Mouse (Mus musculus): ENCODE data around the gene Atxn7l1.
"Not testable (repeated sequence)": the region's sequence is repeated elsewhere in the genome, so short reads cannot be mapped to it uniquely, and the experiment has no call there.

Gene Atxn7l1

GRCm38 (mm10) chr12:33153850-33154249 lies 6.4 kb downstream of the Atxn7l1 start:
- DNase-seq = no peak

DNA sequence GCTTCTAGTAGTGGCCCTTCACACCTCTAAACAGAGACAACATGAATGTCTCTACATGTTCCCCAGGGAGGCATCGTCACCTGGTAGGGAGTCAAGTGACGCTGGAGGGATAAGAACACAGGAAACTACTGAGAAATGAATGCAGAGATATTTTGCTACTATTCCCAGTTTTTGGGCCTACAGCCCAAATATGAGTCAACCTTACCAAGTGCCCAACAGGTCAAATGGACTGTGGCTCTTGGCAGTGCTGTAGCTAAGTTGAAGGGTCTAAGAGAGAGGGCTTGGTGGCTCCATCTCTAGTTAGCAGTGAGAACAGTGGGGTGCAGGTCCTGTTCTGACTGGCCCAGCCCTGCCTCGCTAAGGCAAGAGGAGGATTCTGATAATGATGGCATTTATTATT lies 7.2 kb downstream of the Atxn7l1 start:
- no peak for DNase-seq

DNA sequence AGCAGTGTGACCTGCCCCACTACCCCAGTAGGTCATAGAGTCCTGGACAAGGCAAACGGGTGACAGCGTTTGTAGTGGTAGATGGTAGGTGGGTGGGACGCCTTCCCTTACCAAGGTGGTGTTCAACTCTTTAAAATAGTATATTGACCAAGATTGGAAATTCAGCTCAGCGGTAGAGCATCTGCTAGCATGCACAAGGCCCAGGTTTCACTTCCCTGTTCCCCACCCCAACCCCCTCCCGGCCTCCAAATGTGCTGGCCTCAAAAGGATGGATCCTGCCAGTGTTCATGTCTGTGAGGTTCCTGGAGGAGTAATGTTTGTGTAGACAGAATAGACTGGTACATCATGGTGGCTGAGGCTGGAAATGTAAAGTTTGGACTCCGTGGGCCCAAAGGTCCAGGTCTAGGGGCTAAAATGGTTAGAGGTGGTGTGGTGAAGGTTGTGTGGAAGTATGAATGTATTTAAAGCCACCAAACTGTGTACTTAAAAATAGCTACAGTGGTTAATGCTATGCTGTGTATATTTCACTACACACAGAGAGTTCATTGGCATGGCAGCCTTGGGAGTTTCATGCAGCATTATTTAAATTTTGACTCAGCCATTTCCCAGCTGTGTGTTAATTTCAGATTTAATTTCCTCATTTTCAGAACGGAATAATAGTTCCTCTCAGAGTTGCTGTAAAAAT lies 9.0 kb downstream of the Atxn7l1 start:
- DNase-seq = no peak

GRCm38 (mm10) chr12:33158256-33158655 lies 10.8 kb downstream of the Atxn7l1 start:
- DNase-seq = no peak

DNA sequence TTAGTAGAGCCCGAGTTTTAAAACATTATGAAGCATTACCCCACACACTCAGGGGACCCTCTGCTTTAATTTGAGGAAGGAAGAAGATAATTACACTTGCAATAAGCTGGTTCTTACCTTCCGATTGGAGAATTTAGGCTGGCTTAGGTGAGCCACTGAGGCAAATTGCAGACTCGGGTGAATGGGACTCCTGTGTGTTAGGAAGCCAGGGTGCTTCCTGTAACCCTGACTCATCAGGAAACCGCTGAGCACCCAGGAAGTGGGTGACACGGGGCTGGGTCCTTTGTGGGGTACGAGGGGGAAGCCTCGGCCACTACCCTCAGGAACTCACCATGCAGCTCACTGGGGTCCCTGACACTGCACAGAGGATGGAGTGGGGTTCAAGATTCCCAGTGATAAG lies 12.9 kb downstream of the Atxn7l1 start:
- no peak for DNase-seq

DNA sequence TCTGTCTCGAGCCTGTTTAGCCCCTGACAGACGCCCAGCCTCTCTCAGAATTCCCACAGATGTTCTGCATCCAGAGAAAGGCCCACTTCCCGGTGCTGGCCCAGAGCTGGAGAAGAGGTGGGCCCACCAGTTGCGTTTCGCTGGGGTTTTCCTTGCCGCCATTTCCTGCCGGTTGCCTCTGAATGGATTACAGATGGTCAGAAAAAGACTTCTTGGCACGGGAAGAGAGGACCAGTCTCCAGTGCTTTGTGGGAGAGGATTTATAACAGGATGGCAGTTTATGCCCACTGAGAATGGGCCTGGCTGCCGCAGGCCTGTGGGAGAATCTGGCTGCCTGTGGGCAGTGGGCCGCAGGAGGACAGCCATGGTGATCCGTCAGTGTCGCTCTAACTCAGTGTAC lies 15.0 kb downstream of the Atxn7l1 start:
- peak; percentile 65 for DNase-seq

- not testable (repeated sequence) for DNase-seq
Measured at GRCm38 (mm10) chr12:33164019-33164418, 16.5 kb downstream of the Atxn7l1 start.

- DNase-seq = no peak
Measured at GRCm38 (mm10) chr12:33166712-33167111, 19.2 kb downstream of the Atxn7l1 start.

- no peak for DNase-seq
Measured at GRCm38 (mm10) chr12:33167545-33167944, 20.1 kb downstream of the Atxn7l1 start.

GRCm38 (mm10) chr12:33168491-33168890 lies 21.0 kb downstream of the Atxn7l1 start:
- DNase-seq = no peak

DNA sequence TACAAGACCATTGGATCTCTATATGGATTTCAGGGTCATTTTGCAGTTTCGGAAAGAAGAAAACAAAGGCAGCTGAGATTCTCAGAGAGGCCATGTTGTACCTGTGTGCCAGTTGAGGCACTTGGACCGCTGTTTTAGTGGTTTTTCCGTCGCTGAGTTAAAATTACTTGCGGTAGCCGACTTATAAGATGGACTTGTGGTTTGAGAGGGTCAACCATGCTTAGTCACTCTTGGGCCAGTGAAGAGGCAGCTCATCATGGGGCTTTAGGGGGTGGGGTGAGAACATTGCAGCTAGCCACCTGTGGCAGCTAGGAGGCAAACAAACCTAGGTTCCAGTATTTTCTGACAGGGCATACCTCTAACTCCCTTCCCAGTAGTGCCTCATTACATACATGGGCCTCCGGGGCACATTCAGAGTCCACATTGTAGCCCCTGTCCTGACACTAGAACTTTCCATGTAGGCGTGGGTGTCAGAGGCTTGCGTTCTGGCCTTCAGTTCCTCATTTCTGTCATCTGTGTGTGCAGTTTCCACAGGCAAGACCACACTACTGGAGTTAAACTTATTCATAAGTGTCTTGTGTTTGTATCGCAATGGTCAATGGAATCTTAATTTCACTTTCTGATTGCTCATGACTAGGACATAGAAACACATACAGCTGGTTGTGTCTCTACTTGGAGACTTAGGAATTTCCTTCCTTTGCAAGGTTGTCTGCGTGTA lies 22.4 kb downstream of the Atxn7l1 start:
- no peak for DNase-seq

DNA sequence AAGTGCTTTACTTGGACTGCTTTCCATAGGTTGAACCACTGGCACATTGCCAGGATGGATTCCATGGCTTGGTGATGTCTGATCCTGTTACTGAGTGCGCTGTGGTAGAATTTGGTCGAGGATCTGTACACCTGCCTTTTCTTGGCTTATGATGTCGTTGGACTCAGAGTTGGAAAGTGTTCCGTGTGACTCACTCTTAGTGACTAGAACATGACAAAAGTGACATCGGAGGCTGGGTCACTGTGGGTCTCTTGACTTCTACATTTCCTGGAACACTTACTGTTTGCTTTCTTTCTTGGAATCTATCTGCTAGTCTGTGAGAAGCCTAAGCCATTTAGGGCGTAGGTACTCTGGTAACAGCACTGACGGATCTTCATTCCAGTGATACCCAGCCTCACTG lies 23.3 kb downstream of the Atxn7l1 start:
- no peak for DNase-seq

GRCm38 (mm10) chr12:33172926-33173325 lies 25.4 kb downstream of the Atxn7l1 start:
- no peak for DNase-seq

GRCm38 (mm10) chr12:33173720-33174141 lies 26.2 kb downstream of the Atxn7l1 start:
- no peak for DNase-seq

GRCm38 (mm10) chr12:33174171-33174570 lies 26.7 kb downstream of the Atxn7l1 start:
- DNase-seq = peak; percentile 25

DNA sequence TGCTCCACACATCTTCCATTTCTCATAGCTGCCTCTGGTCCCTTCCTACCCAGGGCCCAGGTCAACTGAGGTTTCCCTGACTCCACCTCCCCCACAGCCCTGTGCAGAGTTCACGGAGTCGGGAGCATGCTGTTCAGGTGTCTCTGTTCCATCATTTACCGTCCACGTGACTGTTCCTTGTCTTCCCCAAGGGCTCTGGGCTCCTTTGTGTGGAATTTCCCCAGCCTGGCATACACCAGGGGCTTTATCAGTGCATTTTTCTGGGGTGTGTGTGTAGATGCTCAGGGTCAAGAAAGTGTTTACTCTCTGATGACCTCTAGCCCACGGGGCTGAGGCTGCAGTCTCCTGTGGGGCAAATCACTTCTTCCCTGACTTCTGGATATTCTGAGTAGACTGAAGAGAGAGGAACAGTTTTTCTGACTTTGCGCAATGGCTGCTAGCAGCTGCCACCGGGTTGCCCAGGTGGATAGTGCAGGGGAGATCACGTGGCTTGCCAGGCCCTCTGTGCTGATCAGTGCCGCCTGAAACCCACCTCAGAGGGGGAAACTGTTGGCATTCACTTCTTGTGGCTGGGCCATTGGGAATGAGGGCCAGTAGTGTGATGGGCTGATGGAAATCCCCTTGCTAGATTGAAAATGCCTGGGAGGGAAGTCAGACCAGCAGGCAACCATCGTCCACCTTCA lies 27.3 kb downstream of the Atxn7l1 start:
- no peak for DNase-seq

DNA sequence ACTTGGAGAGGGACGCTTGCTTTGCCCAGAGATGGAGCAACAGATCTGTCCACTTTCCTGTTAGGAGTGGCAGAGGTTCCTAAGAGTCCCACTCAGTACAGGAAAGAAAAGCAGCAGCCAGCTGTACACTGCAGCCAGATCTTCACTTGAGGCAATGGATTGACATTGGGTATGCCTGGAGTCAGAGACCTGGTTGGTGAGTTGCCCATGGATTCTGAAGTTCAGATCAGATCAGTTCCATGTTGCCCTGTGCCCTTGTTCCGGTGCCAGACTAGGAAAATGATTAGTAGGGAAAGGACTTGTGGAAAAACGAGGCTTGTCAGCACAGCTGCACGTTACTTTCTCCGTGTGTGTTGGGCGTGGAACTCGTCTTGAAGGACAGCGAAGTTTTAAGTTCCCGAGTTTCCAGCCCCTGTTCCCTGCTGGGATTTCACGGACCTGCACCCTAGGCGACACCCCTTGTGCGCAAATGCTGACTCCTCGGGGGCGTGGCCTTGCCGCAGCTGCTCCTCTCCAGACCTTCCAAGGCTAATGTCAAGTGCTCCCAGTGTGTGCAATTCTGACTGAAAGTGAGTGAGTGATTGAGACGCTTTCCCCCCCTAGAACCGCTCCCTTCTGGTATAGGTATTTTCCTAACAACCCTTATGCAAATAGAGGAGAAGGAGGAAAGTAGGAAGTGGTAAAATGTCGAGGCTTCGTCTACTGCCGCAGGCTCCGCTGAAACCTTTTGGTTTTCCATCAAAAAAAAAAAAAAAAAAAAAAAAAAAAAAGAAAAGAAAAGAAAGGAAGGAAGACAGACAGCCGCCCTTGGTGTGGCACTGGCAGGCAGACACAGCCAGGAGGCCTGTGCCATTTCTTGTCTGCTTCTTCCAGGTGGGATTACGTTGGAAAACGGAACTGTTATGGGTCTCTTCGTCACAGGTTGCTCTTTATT lies 28.4 kb downstream of the Atxn7l1 start:
- DNase-seq = peak; percentile 79

DNA sequence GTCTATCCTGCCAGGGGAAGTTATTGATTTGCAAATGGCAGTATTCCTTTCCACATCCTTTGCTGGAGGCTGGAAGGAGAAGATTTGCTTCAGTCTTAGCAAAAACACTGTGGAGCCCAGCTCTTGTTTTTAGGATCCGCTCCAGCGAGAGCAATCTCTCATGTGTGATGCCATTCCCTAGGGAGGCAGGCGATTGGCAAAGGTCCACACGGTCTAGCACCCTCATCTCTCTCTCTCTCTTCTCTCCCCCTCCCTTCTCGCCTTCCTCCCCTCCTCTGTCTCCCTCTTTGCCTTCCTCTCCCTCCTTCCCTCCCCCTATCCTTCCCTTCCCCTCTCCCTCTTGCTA lies 29.0 kb downstream of the Atxn7l1 start:
- DNase-seq = peak; percentile 56

GRCm38 (mm10) chr12:33180421-33180820 lies 32.9 kb downstream of the Atxn7l1 start:
- DNase-seq = no peak

GRCm38 (mm10) chr12:33181875-33182274 lies 34.4 kb downstream of the Atxn7l1 start:
- peak; percentile 47 for DNase-seq

DNA sequence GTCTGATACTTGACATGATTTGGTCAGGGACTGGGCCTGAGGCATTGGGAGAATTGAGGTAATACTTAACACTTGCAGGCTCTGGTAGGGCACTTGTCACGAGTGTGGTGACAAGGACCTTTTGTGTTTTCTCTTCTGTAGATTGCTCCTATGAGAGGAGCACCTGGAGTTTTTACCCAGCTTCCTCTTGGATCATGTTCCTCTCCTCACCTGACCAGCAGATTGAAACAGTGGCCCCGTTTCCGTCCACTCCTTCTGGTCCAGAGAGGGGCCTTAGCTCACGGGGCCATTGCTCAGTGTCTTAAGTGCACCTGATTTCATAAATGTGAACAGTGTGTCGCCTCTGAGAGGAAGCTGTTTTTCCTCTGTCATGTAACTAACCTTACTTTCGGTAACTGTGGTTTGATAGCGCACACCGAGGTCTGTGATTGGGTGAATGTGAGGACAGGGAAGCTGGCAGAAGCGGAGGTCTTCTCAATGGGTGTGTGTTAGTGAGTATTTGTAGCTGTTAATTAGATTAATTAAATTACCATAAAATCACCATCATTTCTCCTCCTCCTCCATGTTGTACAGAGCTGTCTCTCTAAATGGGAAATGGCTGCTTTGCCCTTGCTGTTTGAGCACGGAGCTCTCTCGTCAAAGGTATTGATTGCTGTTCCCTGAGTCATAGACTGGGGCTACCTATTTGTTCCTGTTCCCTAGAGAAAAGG lies 35.1 kb downstream of the Atxn7l1 start:
- DNase-seq = no peak

GRCm38 (mm10) chr12:33183138-33183627 lies 35.7 kb downstream of the Atxn7l1 start:
- DNase-seq = no peak

All from kidney, postnatal 10 days (tissue).